Mouse (Mus musculus): Measurements from ENCODE around the gene Vmn2r65.

DNA sequence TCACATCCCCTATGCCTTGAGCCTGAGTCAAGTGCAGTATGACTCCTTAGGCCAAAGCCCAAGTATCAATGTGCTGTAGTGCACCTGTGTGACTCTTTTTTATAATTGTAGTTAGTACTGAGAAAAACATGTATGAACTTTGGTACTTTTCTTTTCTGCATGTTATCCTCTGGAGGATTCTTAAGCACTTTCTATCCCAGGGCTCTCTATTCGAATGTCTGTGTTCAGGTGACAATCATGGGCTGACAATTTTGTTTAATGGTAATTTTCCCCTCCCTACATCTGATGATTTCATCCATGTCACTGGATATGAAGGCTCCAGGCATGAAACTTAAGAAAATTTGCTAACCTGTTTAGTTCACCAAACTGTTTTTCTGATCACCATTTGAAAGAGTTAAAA, at the start of gene Vmn2r65:
- TF ChIP-seq ZC3H11A (IDR thresholded peaks at IDR 0.05; ENCODE audit: low read depth, low read length), result no peak
- TF ChIP-seq CTCF (IDR thresholded peaks at IDR 0.05 in 2 of 3, conservative IDR thresholded peaks at IDR 0.05 in 1 of 3; ENCODE audit: control insufficient read depth in 1 of 3, insufficient read depth in 1 of 3, low read depth in 2 of 3, low read length in 3 of 3, poor library complexity in 1 of 3, severe bottlenecking in 1 of 3), result no peak
- no peak for TF ChIP-seq MXI1 (IDR thresholded peaks at IDR 0.05; ENCODE audit: low read depth, low read length)
- TF ChIP-seq ETS1 (IDR thresholded peaks at IDR 0.05; ENCODE audit: low read depth, low read length), result no peak
- TF ChIP-seq CHD1 (IDR thresholded peaks at IDR 0.05; ENCODE audit: low read depth, low read length), result no peak
- no peak for TF ChIP-seq MAX (IDR thresholded peaks at IDR 0.05; ENCODE audit: low read length)
- TF ChIP-seq ELF1 (IDR thresholded peaks at IDR 0.05; ENCODE audit: low read depth, low read length), result no peak
- TF ChIP-seq ZNF384 (IDR thresholded peaks at IDR 0.05; ENCODE audit: low read depth, low read length), result no peak
- no peak for TF ChIP-seq MYB (IDR thresholded peaks at IDR 0.05; ENCODE audit: low read depth, low read length)

Data from MEL (cell line).